Mouse (Mus musculus) heart, adult 2 months (tissue): ENCODE measurements around the gene Vamp4. TPM values are rescaled to one million over a fixed set of nuclear protein-coding genes. Genes with fewer than 3 reads are reported as not detected.

Source experiments
- DNase-seq, 2 experiments: peaks; one replicate each; pipeline ENCODE4 v3.0.0; 2021
- H3K27ac ChIP-seq: fragments of 200-600 bp; 2 replicates; pipeline ENCODE4 v1.8.1; 2022
- H3K27me3 ChIP-seq: fragments of 200-500 bp; 2 replicates; pipeline ENCODE4 v1.6.1; 2012; ENCODE audit warnings: mild to moderate bottlenecking, low read length, inconsistent platforms, mixed read lengths; ENCODE audit not compliant: control insufficient read depth, insufficient read depth
- H3K36me3 ChIP-seq: fragments of 200-500 bp; 2 replicates; pipeline ENCODE4 v1.6.1; 2012; ENCODE audit warnings: low read length, inconsistent platforms; ENCODE audit not compliant: control insufficient read depth, insufficient read depth
- H3K4me1 ChIP-seq: fragments of 200-500 bp; 2 replicates; pipeline ENCODE4 v1.6.1; 2011; ENCODE audit warnings: low read length; ENCODE audit not compliant: control insufficient read depth, insufficient read depth
- H3K4me3 ChIP-seq: fragments of 200-600 bp; 2 replicates; pipeline ENCODE4 v1.8.1; 2022
- H3K79me2 ChIP-seq: fragments of 200-500 bp; replicated peaks from 2 replicates; pipeline ENCODE4 v1.6.1; 2012; ENCODE audit warnings: mild to moderate bottlenecking, inconsistent platforms, low read length, moderate library complexity, mixed read lengths; ENCODE audit not compliant: control insufficient read depth, insufficient read depth
- H3K9ac ChIP-seq: fragments of 200-500 bp; 2 replicates; pipeline ENCODE4 v1.6.1; 2012; ENCODE audit warnings: low read depth, mild to moderate bottlenecking, control low read depth, inconsistent platforms, low read length, mixed read lengths
- CTCF ChIP-seq: fragments of 200-600 bp; IDR thresholded peaks from 2 replicates; pipeline ENCODE4 v1.8.1; 2022; ENCODE audit warnings: antibody characterized with exemption, mild to moderate bottlenecking, moderate library complexity
- EP300 ChIP-seq: fragments of 200-500 bp; IDR thresholded peaks from 2 replicates; pipeline ENCODE4 v1.6.1; 2011; ENCODE audit warnings: low read depth, low read length, control low read depth; ENCODE audit not compliant: insufficient read depth
- POLR2A ChIP-seq: fragments of 200-500 bp; IDR thresholded peaks from 2 replicates; pipeline ENCODE4 v1.6.1; 2011; ENCODE audit warnings: mild to moderate bottlenecking, low read depth, low read length, control low read depth; ENCODE audit not compliant: insufficient read depth
- WGBS: fragments of 180-500 bp; shearing (Covaris S2); methylation state at CpG from one replicate; pipeline ENCODE4 v1.1.7; 2018; 5-methylcytosine and 5-hydroxymethylcytosine counted together
- intact Hi-C: fragments of 180-260 bp; cut with DNase I; formaldehyde crosslinking; loops from one replicate; pipeline ENCODE4 v1.15.1; 2025
- polyA plus RNA-seq: library from polyadenylated mRNA; depleted of rRNA; stranded (reverse); fragments of >200 nt; gene quantifications from 2 replicates; pipeline ENCODE4 v1.2.3, GENCODE M21; 2012; rRNA removed
- total RNA-seq, 2 experiments: library from RNA; stranded (reverse); gene quantifications; 2 replicates each; pipeline ENCODE4 v1.2.3; 2021

Vamp4 gene
- total and polyA plus RNA-seq, 3 experiments = 6.8 to 23.1 (median 22.5) TPM

GRCm38 (mm10) chr1:162643752-162644151 is 73.4 kb downstream of the Vamp4 start:
- DNase-seq = peak; percentile 87 to 91
- H3K79me2 ChIP-seq = no peaks in the 10 kb centered on the region
- TF ChIP-seq POLR2A (peak; percentile 26; the same call in 1 of the 2 replicates), EP300 (peak; percentile 68; the same call in 1 of the 2 replicates), CTCF (peak; percentile 38)
- H3K36me3 ChIP-seq = no peaks in the 10 kb centered on the region
- H3K27me3 ChIP-seq = no peaks in the 10 kb centered on the region
- peaks cover 3% of the 10 kb centered on the region for H3K4me1 ChIP-seq
- no peak overlapping the region; the same call in 1 of the 2 replicates for H3K9ac ChIP-seq
- peak overlapping the region; percentile 58 for H3K27ac ChIP-seq
- 15% methylated on average over 4 of the region's 4 CpGs for WGBS
- intact Hi-C loops = no loop called here
- H3K4me3 ChIP-seq = no peak overlapping the region

- Histone ChIP-seq H3K4me1 (peaks cover 3% of the 10 kb centered on the region), H3K36me3 (no peaks in the 10 kb centered on the region), H3K27ac (no peak overlapping the region), H3K27me3 (no peaks in the 10 kb centered on the region), H3K4me3 (no peak overlapping the region), H3K9ac (no peak overlapping the region), H3K79me2 (no peaks in the 10 kb centered on the region)
- WGBS = 77% methylated on average over 10 of the region's 10 CpGs
- no peak for DNase-seq
- TF ChIP-seq EP300 (no peak), CTCF (peak; percentile 42), POLR2A (no peak)
- intact Hi-C loops = no loop called here
Measured at GRCm38 (mm10) chr1:162646083-162646686, 75.9 kb downstream of the Vamp4 start.

- DNase-seq = no peak
- no peak for TF ChIP-seq CTCF
- no peak for TF ChIP-seq EP300
- no peak for TF ChIP-seq POLR2A
- Histone ChIP-seq H3K79me2 (no peaks in the 10 kb centered on the region), H3K27me3 (no peaks in the 10 kb centered on the region), H3K4me3 (no peak overlapping the region), H3K27ac (no peak overlapping the region), H3K9ac (no peak overlapping the region), H3K4me1 (peaks cover 3% of the 10 kb centered on the region), H3K36me3 (no peaks in the 10 kb centered on the region)
- WGBS = 88% methylated on average over 14 of the region's 14 CpGs
- intact Hi-C loops = no loop called here
Measured at GRCm38 (mm10) chr1:162648416-162648815, 78.1 kb downstream of the Vamp4 start.

Other genes with a start within 250 kb of the Vamp4 start
- gene Dnm3, start 92.5 kb upstream of the Vamp4 start, total RNA-seq = 1 to 10 TPM; 5.9 to 7.8 TPM
- 1.5 and 2.9 TPM in 2 replicates for gene Dnm3, start 92.5 kb upstream of the Vamp4 start, polyA plus RNA-seq
- 1 to 10 TPM; 4.1 to 5.4 TPM for gene Mettl13, start 22.0 kb upstream of the Vamp4 start, total RNA-seq
- 4.1 and 4.5 TPM in 2 replicates for gene Mettl13, start 22.0 kb upstream of the Vamp4 start, polyA plus RNA-seq
- gene Myoc, start 68.6 kb downstream of the Vamp4 start, total RNA-seq = 1 to 10 TPM; 2.5 to 3.3 TPM
- 4.7 and 4.9 TPM in 2 replicates for gene Myoc, start 68.6 kb downstream of the Vamp4 start, polyA plus RNA-seq
- not detected for gene Myocos, start 87.7 kb downstream of the Vamp4 start, total RNA-seq
- gene Myocos, start 87.7 kb downstream of the Vamp4 start, polyA plus RNA-seq = not detected in 2 replicates
- gene Prrc2c, start 170.0 kb downstream of the Vamp4 start, total RNA-seq = 10 to 100 TPM; 71.7 to 72.0 TPM
- 20.0 and 24.3 TPM in 2 replicates for gene Prrc2c, start 170.0 kb downstream of the Vamp4 start, polyA plus RNA-seq
- gene Fmo4, start 243.5 kb downstream of the Vamp4 start, total RNA-seq = under 1 TPM in 1 of 2 experiments, not detected in 1; 0.08 TPM
- gene Fmo4, start 243.5 kb downstream of the Vamp4 start, polyA plus RNA-seq = 0.20 and 0.23 TPM in 2 replicates